In the genomic region with DNA sequence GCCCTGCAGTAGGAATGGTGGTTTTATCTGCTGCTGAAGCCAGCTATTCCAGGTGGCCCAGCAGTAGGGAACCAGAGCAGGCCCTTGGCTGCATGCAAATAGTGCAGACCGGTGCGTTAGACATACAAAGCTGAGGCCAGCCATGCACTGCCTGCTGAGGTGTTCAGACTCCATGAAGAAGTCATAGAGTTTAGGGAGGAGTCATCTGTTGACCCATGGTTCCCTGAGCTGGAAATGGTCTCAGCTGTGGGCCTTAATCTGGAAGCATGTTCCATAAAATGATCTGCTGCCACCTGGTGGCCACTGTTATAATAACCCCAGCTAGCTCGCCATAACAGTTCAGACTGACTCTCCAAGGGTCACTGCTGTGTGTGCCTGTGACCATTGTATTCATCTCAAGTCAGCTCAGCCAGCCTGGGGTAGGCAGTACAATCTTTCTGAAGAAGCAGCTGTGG, we compare ENCODE assay signal across 8 mouse cellular contexts. TPM values are rescaled to one million over a fixed set of nuclear protein-coding genes. Genes with fewer than 3 reads are reported as not detected.
A peak's percentile ranks its signal among the peaks of the same experiment; 100 is the strongest.
DNase-seq lines count a peak whose midpoint lies in the region; ATAC-seq lines count a peak whose summit lies in the region.

No protein-coding gene starts in this region.

- no peak overlapping the region for H3K27ac ChIP-seq in liver, embryonic 12.5 days
- H3K27ac ChIP-seq in intestine, embryonic 15.5 days: no peak overlapping the region
- H3K27ac ChIP-seq in midbrain, embryonic 10.5 days (replicated peaks): peak overlapping the region; percentile 57; the same call in 1 of the 2 replicates

- no peaks in the 10 kb centered on the region for H3K9me3 ChIP-seq in liver, embryonic 12.5 days (replicated peaks)
- H3K9me3 ChIP-seq in intestine, embryonic 15.5 days: no peaks in the 10 kb centered on the region
- H3K9me3 ChIP-seq in midbrain, embryonic 10.5 days (replicated peaks): no peaks in the 10 kb centered on the region

- DNase-seq in liver: peak; percentile 73
- DNase-seq in embryo, embryonic 10.5 days (ENCODE audit: low spot score): peak; percentile 91
- DNase-seq in gastrocnemius, postnatal 36 days: peak; percentile 71
- DNase-seq in left cerebral cortex, postnatal 10 days (ENCODE audit: extremely low spot score in 1 of 2, low spot score in 2 of 2): peak; percentile 62 to 79
- peak; percentile 80 for DNase-seq in midbrain, embryonic 10.5 days (ENCODE audit: low spot score)
- DNase-seq in skeletal muscle tissue, adult 2 months (ENCODE audit: low read depth, low spot score): peak; percentile 65

- ATAC-seq in liver, embryonic 12.5 days: no peak
- peak; percentile 36; the same call in 1 of the 2 replicates for ATAC-seq in intestine, embryonic 15.5 days

- 51% methylated on average over 3 of the region's 3 CpGs for WGBS in liver, embryonic 12.5 days (ENCODE audit: insufficient replicate concordance)
- WGBS in intestine, embryonic 15.5 days: 36% methylated on average over 3 of the region's 3 CpGs
- WGBS in midbrain, embryonic 10.5 days: 40% methylated on average over 3 of the region's 3 CpGs

- H3K36me3 ChIP-seq in liver, embryonic 12.5 days: no peaks in the 10 kb centered on the region
- H3K36me3 ChIP-seq in intestine, embryonic 15.5 days: no peaks in the 10 kb centered on the region
- H3K36me3 ChIP-seq in midbrain, embryonic 10.5 days: no peaks in the 10 kb centered on the region

- intact Hi-C loops in gastrocnemius, postnatal 36 days (cut with DNase I): loop anchor here (10.0 kb wide), 1 partner anchor 140 kb away; no protein-coding TSS in a partner anchor
- intact Hi-C loops in left cerebral cortex, postnatal 10 days (cut with DNase I): no loop called here

- no peak overlapping the region for H3K4me2 ChIP-seq in liver, embryonic 12.5 days
- no peak overlapping the region for H3K4me2 ChIP-seq in intestine, embryonic 15.5 days (replicated peaks)

- H3K4me1 ChIP-seq in liver, embryonic 12.5 days: 0 out of 2 replicates have a peak, but pooled peaks cover 3% of the 10 kb centered on the region
- peaks cover 12% of the 10 kb centered on the region; the same call in 1 of the 2 replicates for H3K4me1 ChIP-seq in intestine, embryonic 15.5 days (replicated peaks)
- H3K4me1 ChIP-seq in midbrain, embryonic 10.5 days: 0 out of 2 replicates have a peak, but pooled peaks cover 7% of the 10 kb centered on the region

- H3K9ac ChIP-seq in liver, embryonic 12.5 days: no peak overlapping the region
- H3K9ac ChIP-seq in intestine, embryonic 15.5 days: no peak overlapping the region

- H3K4me3 ChIP-seq in liver, embryonic 12.5 days: no peak overlapping the region
- no peak overlapping the region for H3K4me3 ChIP-seq in intestine, embryonic 15.5 days (replicated peaks)
- no peak overlapping the region for H3K4me3 ChIP-seq in midbrain, embryonic 10.5 days

- H3K27me3 ChIP-seq in liver, embryonic 12.5 days (replicated peaks): peaks cover 2% of the 10 kb centered on the region; the same call in 1 of the 2 replicates
- no peaks in the 10 kb centered on the region for H3K27me3 ChIP-seq in intestine, embryonic 15.5 days (replicated peaks)
- no peaks in the 10 kb centered on the region for H3K27me3 ChIP-seq in midbrain, embryonic 10.5 days (ENCODE audit: low read depth, poor library complexity, severe bottlenecking)

RNA-seq across cellular contexts. Expression of gene Slc41a3, which starts 29.2 kb away (rescaled TPM):
- polyA plus RNA-seq in liver, embryonic 12.5 days (2016; fragmentation: Nextera tagmentation; extraction: Ambion mirVana): 39.7 and 42.4 TPM in 2 replicates
- 10 to 100 TPM; 61.5 to 75.4 TPM for total RNA-seq in gastrocnemius, postnatal 36 days (2021)
- 5.1 and 5.7 TPM in 2 replicates for polyA plus RNA-seq in intestine, embryonic 15.5 days (2015; fragmentation: Nextera tagmentation; extraction: Ambion mirVana)
- 1 to 10 TPM; 6.7 to 7.2 TPM for total RNA-seq in left cerebral cortex, postnatal 10 days (2021)
- 2.2 and 3.5 TPM in 2 replicates for polyA plus RNA-seq in midbrain, embryonic 10.5 days (2016; fragmentation: Nextera tagmentation; extraction: Ambion mirVana)
